Mouse (Mus musculus) liver, embryonic 14.5 days (tissue): ENCODE results near the gene Gas2l3.

Experiments used
- CTCF ChIP-seq: IDR thresholded peaks from 2 replicates; pipeline ENCODE4 v1.5.1; 2016; ENCODE audit warnings: antibody characterized with exemption, low read depth, control low read depth
- EP300 ChIP-seq: IDR thresholded peaks from 2 replicates; pipeline ENCODE4 v1.6.1; 2016; ENCODE audit warnings: antibody characterized with exemption, low read depth

DNA sequence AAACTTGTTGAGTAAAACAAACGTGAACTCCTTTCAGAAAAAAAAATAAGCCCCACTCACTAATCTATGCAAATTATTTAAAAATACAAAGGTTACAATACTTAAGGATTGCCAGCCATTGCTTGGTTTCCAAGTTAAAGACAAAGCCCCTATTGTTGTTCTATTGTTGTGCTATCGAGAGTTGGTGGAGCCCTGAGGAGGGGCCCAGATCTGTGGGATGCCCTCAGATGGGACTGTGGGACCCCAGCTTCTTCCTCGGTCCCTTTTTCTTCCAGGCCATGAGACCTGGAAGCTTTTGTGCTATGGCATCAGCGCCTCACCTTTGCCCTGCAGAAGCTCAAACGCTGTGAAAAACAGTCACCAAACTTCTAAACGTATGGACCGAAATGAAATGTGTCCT is 37.9 kb upstream of the Gas2l3 start:
- TF ChIP-seq CTCF (no peak), EP300 (no peak)
